Mouse (Mus musculus) lung, adult 2 months (tissue): ENCODE measurements around the gene Taok3.

ENCODE experiments used
- CTCF ChIP-seq: fragments of 200-500 bp; IDR thresholded peaks from 2 replicates; pipeline ENCODE4 v1.5.1; 2011; ENCODE audit warnings: mild to moderate bottlenecking, low read length, control low read depth; ENCODE audit not compliant: insufficient read depth
- POLR2A ChIP-seq: fragments of 200-500 bp; IDR thresholded peaks from 2 replicates; pipeline ENCODE4 v1.6.1; 2011; ENCODE audit warnings: low read depth, mild to moderate bottlenecking, control low read depth, low read length, borderline replicate concordance; ENCODE audit errors: extremely low read depth

DNA sequence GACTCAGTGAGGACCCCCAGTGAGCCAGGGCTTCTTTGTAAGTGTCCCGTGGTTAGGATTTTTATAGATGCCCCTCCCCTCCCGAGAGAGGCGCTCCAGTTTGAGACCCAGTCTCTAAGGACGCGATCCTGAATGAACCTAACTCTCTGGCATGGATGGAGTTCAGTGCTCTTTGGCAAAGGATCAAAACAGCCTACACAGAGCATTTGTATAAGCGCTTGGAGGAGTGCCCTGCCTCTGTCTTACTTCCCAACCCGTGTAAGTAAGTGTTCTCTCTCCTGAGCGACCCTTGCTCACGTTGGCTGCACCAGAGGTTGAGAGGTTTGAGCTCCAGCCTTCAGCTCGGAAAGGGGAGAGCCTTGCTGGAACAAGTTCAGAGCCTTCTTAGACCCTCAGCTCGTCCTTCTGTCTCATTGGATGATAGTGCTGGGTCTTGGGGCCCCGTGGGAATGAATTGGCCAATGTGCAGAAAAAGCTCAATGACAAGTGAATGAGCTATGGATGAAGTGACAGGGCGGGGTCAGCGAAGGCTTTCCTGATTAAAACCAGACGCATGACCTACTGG, 33.7 kb downstream of the Taok3 start:
- TF ChIP-seq CTCF: no peak
- TF ChIP-seq POLR2A: no peak
